8 mouse cellular contexts compared by ENCODE assay signal in the genomic region with DNA sequence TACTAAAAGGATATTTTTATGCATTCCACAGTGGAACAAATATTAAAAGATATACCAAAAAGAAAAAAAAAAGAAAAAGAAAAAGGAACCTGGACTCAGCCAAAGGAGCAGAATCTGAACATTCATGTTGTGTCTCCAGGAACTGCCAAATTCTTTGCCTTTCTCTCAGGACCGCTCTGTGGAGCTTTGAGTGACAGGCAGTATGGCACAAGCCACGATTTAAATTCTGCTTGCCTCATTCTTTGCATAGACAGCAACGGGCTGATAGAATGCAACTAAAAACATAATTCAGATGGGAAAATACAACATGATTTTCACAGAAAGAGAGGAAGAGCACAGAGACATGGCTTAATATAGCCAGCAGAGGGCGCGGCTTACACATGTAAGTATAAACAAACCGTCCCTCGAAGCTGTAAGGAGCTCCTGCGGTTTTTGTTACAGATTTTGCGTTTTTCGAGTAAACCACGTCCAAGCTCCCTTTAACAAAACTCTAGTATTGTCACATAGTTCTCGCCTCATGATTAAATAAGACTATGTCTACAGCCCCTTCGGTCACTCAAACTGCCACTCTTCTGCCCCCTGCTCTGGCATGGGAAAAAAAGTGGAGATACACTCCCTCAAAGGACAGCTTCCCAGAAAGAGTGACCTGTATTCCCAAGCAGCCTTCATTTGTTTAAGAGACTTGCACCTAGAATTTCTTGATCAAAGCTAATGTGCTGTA.
DNase-seq lines count a peak whose midpoint lies in the region.

No protein-coding gene starts in this region.

- no peaks in the 10 kb centered on the region for H3K36me3 ChIP-seq in megakaryocyte, embryonic 14.5 days (replicated peaks; ENCODE audit: low read length)

- 0 out of 2 replicates have a peak, but pooled peaks cover 3% of the 10 kb centered on the region for H3K4me1 ChIP-seq in megakaryocyte, embryonic 14.5 days

- peak overlapping the region; percentile 78 for H3K4me3 ChIP-seq in megakaryocyte, embryonic 14.5 days (replicated peaks)

- no peaks in the 10 kb centered on the region for H3K9me3 ChIP-seq in megakaryocyte, embryonic 14.5 days

- peak; percentile 31 to 82 for DNase-seq in adrenal gland, adult (ENCODE audit: inconsistent age in 2 of 2, low spot score in 1 of 2)
- no peak for DNase-seq in adrenal gland, adult 8-10 months
- DNase-seq in cerebellum, adult 9-10 months = peak; percentile 60
- DNase-seq in frontal cortex, postnatal 10 days (ENCODE audit: low spot score in 2 of 2) = peak; percentile 13 to 44
- peak; percentile 57 for DNase-seq in induced T-regulatory cell, adult 2 months (ENCODE audit: low read depth)
- DNase-seq in left cerebral cortex, adult 18-20 months (ENCODE audit: low spot score in 2 of 2) = peak; percentile 24 to 50
- DNase-seq in right cerebral cortex, postnatal 14 days = peak; percentile 63

- peaks cover 6% of the 10 kb centered on the region for H3K27me3 ChIP-seq in megakaryocyte, embryonic 14.5 days (replicated peaks)
